ENCODE assay signal across 8 mouse cellular contexts in genomic region chr16:77013427-77014320, GRCm38 (mm10). TPM values are rescaled to one million over a fixed set of nuclear protein-coding genes. Genes with fewer than 3 reads are reported as not detected.
DNase-seq lines count a peak whose midpoint lies in the region; ATAC-seq and TF ChIP-seq lines count a peak whose summit lies in the region.

Usp25 (plus strand) TSS chr16:77013706.

- in situ Hi-C loops in CH12.LX (cut with MboI; ENCODE audit: low pct_ligation_motif_present, low pct_unique_long_range_greater_than_20kb, low sequenced_read_pairs) = loop anchor here (25.0 kb wide), 1 partner anchor 1251 kb away; the partner anchor contains the start of gene Hspa13

- peak within 1 kb of the TSS; percentile 79 to 90 (median 81) for H3K4me3 ChIP-seq in CH12.LX (replicated peaks in 1 of 3; ENCODE audit: low read depth in 2 of 3, low read length in 2 of 3, poor library complexity in 1 of 3)
- H3K4me3 ChIP-seq in forebrain, embryonic 12.5 days (replicated peaks) = peak within 1 kb of the TSS; percentile 89
- peak within 1 kb of the TSS; percentile 91 for H3K4me3 ChIP-seq in heart, embryonic 16.5 days (ENCODE audit: low read length)
- H3K4me3 ChIP-seq in liver, embryonic 16.5 days (ENCODE audit: low read depth, low read length) = peak within 1 kb of the TSS; percentile 95
- H3K4me3 ChIP-seq in neural tube, embryonic 12.5 days = peak within 1 kb of the TSS; percentile 86
- H3K4me3 ChIP-seq in stomach, postnatal 0 days (ENCODE audit: low read depth, low read length) = peak within 1 kb of the TSS; percentile 94

- no peak for TF ChIP-seq RAD21 in CH12.LX (IDR thresholded peaks at IDR 0.05; ENCODE audit: low read depth, low read length)

- dilution Hi-C loops in CH12.LX (cut with MboI; ENCODE audit: extremely low pct_ligation_motif_present, extremely low pct_unique_long_range_greater_than_20kb, low sequenced_read_pairs) = no loop called here

- H3K27me3 ChIP-seq in CH12.LX (replicated peaks) = no peaks in the 10 kb centered on the region
- no peaks in the 10 kb centered on the region for H3K27me3 ChIP-seq in forebrain, embryonic 12.5 days
- no peaks in the 10 kb centered on the region for H3K27me3 ChIP-seq in heart, embryonic 16.5 days (ENCODE audit: control insufficient read depth, insufficient read depth, low read length)
- no peaks in the 10 kb centered on the region for H3K27me3 ChIP-seq in liver, embryonic 16.5 days (ENCODE audit: control insufficient read depth, insufficient read depth, low read depth, low read length)
- H3K27me3 ChIP-seq in neural tube, embryonic 12.5 days (replicated peaks) = no peaks in the 10 kb centered on the region
- no peaks in the 10 kb centered on the region for H3K27me3 ChIP-seq in stomach, postnatal 0 days (ENCODE audit: control insufficient read depth, insufficient read depth, low read length)

- peak within 1 kb of the TSS; percentile 54 for H3K9ac ChIP-seq in CH12.LX (ENCODE audit: insufficient read depth, low read depth)
- H3K9ac ChIP-seq in forebrain, embryonic 12.5 days = peak within 1 kb of the TSS; percentile 86
- H3K9ac ChIP-seq in heart, embryonic 16.5 days (ENCODE audit: low read length) = peak within 1 kb of the TSS; percentile 95
- peak within 1 kb of the TSS; percentile 93 for H3K9ac ChIP-seq in liver, embryonic 16.5 days (ENCODE audit: low read depth, low read length)
- peak within 1 kb of the TSS; percentile 89 for H3K9ac ChIP-seq in neural tube, embryonic 12.5 days
- peak within 1 kb of the TSS; percentile 95 for H3K9ac ChIP-seq in stomach, postnatal 0 days (ENCODE audit: low read length)

- H3K36me3 ChIP-seq in CH12.LX (replicated peaks in 1 of 2; ENCODE audit: control insufficient read depth in 1 of 2, insufficient read depth in 1 of 2, low read length in 1 of 2) = peaks cover 0 to 5% of the 10 kb centered on the region in 2 experiments
- no peaks in the 10 kb centered on the region for H3K36me3 ChIP-seq in forebrain, embryonic 12.5 days (replicated peaks)
- no peaks in the 10 kb centered on the region for H3K36me3 ChIP-seq in heart, embryonic 16.5 days (ENCODE audit: control insufficient read depth, insufficient read depth)
- H3K36me3 ChIP-seq in liver, embryonic 16.5 days (ENCODE audit: control insufficient read depth, insufficient read depth) = no peaks in the 10 kb centered on the region
- no peaks in the 10 kb centered on the region for H3K36me3 ChIP-seq in neural tube, embryonic 12.5 days
- no peaks in the 10 kb centered on the region for H3K36me3 ChIP-seq in stomach, postnatal 0 days (ENCODE audit: control insufficient read depth, insufficient read depth, low read length)

- peak in 1 of 2 experiments; percentile 10; a peak in 1 of 4 replicates for TF ChIP-seq CTCF in CH12.LX (conservative IDR thresholded peaks at IDR 0.05 in 1 of 2, IDR thresholded peaks at IDR 0.05 in 1 of 2; ENCODE audit: low read depth in 2 of 2, low read length in 2 of 2)
- peak; percentile 37 for TF ChIP-seq CTCF in stomach, postnatal 0 days (IDR thresholded peaks at IDR 0.05; ENCODE audit: low read depth)

- no peaks in the 10 kb centered on the region for H3K9me3 ChIP-seq in CH12.LX (replicated peaks; ENCODE audit: low read length)
- no peaks in the 10 kb centered on the region for H3K9me3 ChIP-seq in forebrain, embryonic 12.5 days
- no peaks in the 10 kb centered on the region for H3K9me3 ChIP-seq in heart, embryonic 16.5 days (replicated peaks; ENCODE audit: control insufficient read depth, low read length)
- H3K9me3 ChIP-seq in liver, embryonic 16.5 days (replicated peaks; ENCODE audit: control insufficient read depth, low read length) = no peaks in the 10 kb centered on the region
- H3K9me3 ChIP-seq in neural tube, embryonic 12.5 days = no peaks in the 10 kb centered on the region
- no peaks in the 10 kb centered on the region for H3K9me3 ChIP-seq in stomach, postnatal 0 days (ENCODE audit: control insufficient read depth, low read length)

- peak; percentile 92 for DNase-seq in CH12.LX (ENCODE audit: extremely low read depth)
- DNase-seq in c-Kit-positive CD71-positive TER-119-positive erythroid progenitor cells, embryonic 14.5 days (ENCODE audit: low spot score) = peak; percentile 89
- peak; percentile 95 to 96 for DNase-seq in kidney, postnatal 25 days
- DNase-seq in stomach, postnatal 0 days (ENCODE audit: low spot score) = peak; percentile 96

- TF ChIP-seq POLR2A in CH12.LX (IDR thresholded peaks at IDR 0.05; ENCODE audit: low read depth, low read length) = peak; percentile 81

- H3K27ac ChIP-seq in CH12.LX (ENCODE audit: insufficient read depth, low read depth) = peak within 1 kb of the TSS; percentile 29; the same call in 1 of the 2 replicates
- peak within 1 kb of the TSS; percentile 82 for H3K27ac ChIP-seq in forebrain, embryonic 12.5 days
- peak within 1 kb of the TSS; percentile 94 for H3K27ac ChIP-seq in heart, embryonic 16.5 days (ENCODE audit: low read length)
- peak within 1 kb of the TSS; percentile 91 for H3K27ac ChIP-seq in liver, embryonic 16.5 days (ENCODE audit: low read length)
- H3K27ac ChIP-seq in neural tube, embryonic 12.5 days = peak within 1 kb of the TSS; percentile 69
- peak within 1 kb of the TSS; percentile 98 for H3K27ac ChIP-seq in stomach, postnatal 0 days (replicated peaks)

- H3K79me2 ChIP-seq in CH12.LX (replicated peaks; ENCODE audit: control insufficient read depth, extremely low read depth, insufficient read depth, poor library complexity, severe bottlenecking) = peaks cover 28% of the 10 kb centered on the region

- H3K4me1 ChIP-seq in CH12.LX (ENCODE audit: control insufficient read depth in 1 of 2, insufficient read depth in 2 of 2) = peaks cover 4 to 24% of the 10 kb centered on the region in 2 experiments; a peak in 3 of 4 replicates
- H3K4me1 ChIP-seq in forebrain, embryonic 12.5 days = peaks cover 16% of the 10 kb centered on the region
- H3K4me1 ChIP-seq in heart, embryonic 16.5 days (ENCODE audit: control insufficient read depth, insufficient read depth, low read length) = peaks cover 16% of the 10 kb centered on the region
- H3K4me1 ChIP-seq in liver, embryonic 16.5 days (ENCODE audit: control insufficient read depth, low read depth, low read length) = peaks cover 21% of the 10 kb centered on the region
- H3K4me1 ChIP-seq in neural tube, embryonic 12.5 days = peaks cover 12% of the 10 kb centered on the region
- H3K4me1 ChIP-seq in stomach, postnatal 0 days (replicated peaks; ENCODE audit: control insufficient read depth, insufficient read depth) = 0 out of 2 replicates have a peak, but pooled peaks cover 6% of the 10 kb centered on the region

- no peak for TF ChIP-seq EP300 in CH12.LX (IDR thresholded peaks at IDR 0.05; ENCODE audit: low read length)
- TF ChIP-seq EP300 in stomach, postnatal 0 days (optimal IDR thresholded peaks at IDR 0.05) = no peak

- ATAC-seq in forebrain, embryonic 12.5 days (ENCODE audit: low FRiP score) = peak; percentile 96
- peak; percentile 90 for ATAC-seq in heart, embryonic 16.5 days (replicated peaks; ENCODE audit: extremely low read depth, insufficient read depth, low FRiP score)
- ATAC-seq in liver, embryonic 16.5 days (ENCODE audit: low read depth) = peak; percentile 89
- peak; percentile 95 for ATAC-seq in neural tube, embryonic 12.5 days (ENCODE audit: low FRiP score, low read depth)
- ATAC-seq in stomach, postnatal 0 days (ENCODE audit: low FRiP score, low TSS enrichment) = peak; percentile 95

- under 1% methylated on average over 103 of the region's 126 CpGs for WGBS in forebrain, embryonic 12.5 days
- WGBS in heart, embryonic 16.5 days = under 1% methylated on average over 87 of the region's 126 CpGs
- WGBS in liver, embryonic 16.5 days (ENCODE audit: insufficient replicate concordance) = under 1% methylated on average over 82 of the region's 126 CpGs
- WGBS in neural tube, embryonic 12.5 days = under 1% methylated on average over 109 of the region's 126 CpGs
- whole genome bisulfite sequencing in stomach, postnatal 0 days = under 1% methylated on average over 84 of the region's 126 CpGs

- H3K4me2 ChIP-seq in CH12.LX (ENCODE audit: insufficient read depth, low read depth, poor library complexity, severe bottlenecking) = peak within 1 kb of the TSS; percentile 98
- H3K4me2 ChIP-seq in forebrain, embryonic 12.5 days = peak within 1 kb of the TSS; percentile 72
- peak within 1 kb of the TSS; percentile 73 for H3K4me2 ChIP-seq in heart, embryonic 16.5 days (ENCODE audit: low read depth, low read length)
- H3K4me2 ChIP-seq in liver, embryonic 16.5 days (ENCODE audit: low read depth, low read length) = peak within 1 kb of the TSS; percentile 70
- peak within 1 kb of the TSS; percentile 75 for H3K4me2 ChIP-seq in neural tube, embryonic 12.5 days (replicated peaks)
- peak within 1 kb of the TSS; percentile 78 for H3K4me2 ChIP-seq in stomach, postnatal 0 days (replicated peaks; ENCODE audit: low read depth)

TF ChIP-seq in CH12.LX, 34 proteins besides CTCF, POLR2A, EP300 and RAD21 (continues in another document):
- no peak for TF ChIP-seq RCOR1 (conservative IDR thresholded peaks at IDR 0.05; ENCODE audit: low read depth, low read length)
- no peak for TF ChIP-seq MAFK (IDR thresholded peaks at IDR 0.05; ENCODE audit: insufficient replicate concordance, low read length)
- TF ChIP-seq ELF1 (IDR thresholded peaks at IDR 0.05; ENCODE audit: low read depth, low read length) = peak; percentile 53; the same call in 1 of the 2 replicates
- peak; percentile 14; the same call in 1 of the 2 replicates for TF ChIP-seq MXI1 (IDR thresholded peaks at IDR 0.05; ENCODE audit: low read depth, low read length)
- TF ChIP-seq POLR2AphosphoS2 (IDR thresholded peaks at IDR 0.05; ENCODE audit: low read depth, low read length) = no peak
- peak; percentile 93 for TF ChIP-seq UBTF (IDR thresholded peaks at IDR 0.05; ENCODE audit: low read depth, low read length)
- no peak for TF ChIP-seq GABPA (IDR thresholded peaks at IDR 0.05; ENCODE audit: insufficient replicate concordance, low read depth, low read length)
- TF ChIP-seq MYC (IDR thresholded peaks at IDR 0.05; ENCODE audit: low read depth, low read length) = no peak
- TF ChIP-seq SIN3A (IDR thresholded peaks at IDR 0.05; ENCODE audit: low read length) = no peak
- TF ChIP-seq ZNF384 (IDR thresholded peaks at IDR 0.05; ENCODE audit: low read depth, low read length) = no peak
- TF ChIP-seq BHLHE40 (IDR thresholded peaks at IDR 0.05; ENCODE audit: low read depth, low read length) = peak; percentile 32; the same call in 1 of the 2 replicates
- no peak for TF ChIP-seq NRF1 (IDR thresholded peaks at IDR 0.05; ENCODE audit: low read depth, low read length)

RNA-seq across cellular contexts. Expression of gene Usp25, which starts in this region (rescaled TPM):
- total RNA-seq in CH12.LX (2012; rRNA removed) (28.2 and 32.5 TPM in 2 replicates), CH12.LX (2014; rRNA removed) (42.1 and 45.1 TPM in 2 replicates)
- polyA plus RNA-seq in CH12.LX (2012; ENCODE audit: insufficient read length, low read depth) = 28.0 and 30.5 TPM in 2 replicates
- polyA plus RNA-seq in forebrain, embryonic 12.5 days (2016; fragmentation: Nextera tagmentation; extraction: Ambion mirVana) = 21.8 and 22.5 TPM in 2 replicates
- polyA plus RNA-seq in heart, embryonic 16.5 days (2015; fragmentation: Nextera tagmentation; extraction: Ambion mirVana) = 23.1 and 24.3 TPM in 2 replicates
- 18.3 and 25.5 TPM in 2 replicates for polyA plus RNA-seq in liver, embryonic 16.5 days (2015; fragmentation: Nextera tagmentation; extraction: Ambion mirVana)
- 25.6 and 25.7 TPM in 2 replicates for polyA plus RNA-seq in neural tube, embryonic 12.5 days (2016; fragmentation: Nextera tagmentation; extraction: Ambion mirVana)
- 30.3 and 31.1 TPM in 2 replicates for polyA plus RNA-seq in stomach, postnatal 0 days (2015; fragmentation: Nextera tagmentation; extraction: Ambion mirVana)

Comparison
In these comparisons a context has a peak if more than half of its experiments do, and no peak if none do; other contexts are left out.
1. Peak in every context shown above with its lines: DNase-seq, ATAC-seq, H3K4me3 ChIP-seq and H3K27ac ChIP-seq.
2. H3K27ac ChIP-seq: peak in every context shown above with its lines; median percentile 98 in stomach, postnatal 0 days; 94 in heart, embryonic 16.5 days; 91 in liver, embryonic 16.5 days; 82 in forebrain, embryonic 12.5 days; 69 in neural tube, embryonic 12.5 days; 29 in CH12.LX.